Mouse (Mus musculus): ENCODE measurements at regions not wholly inside any gene's neighbourhood (a gene's known extent, or its start where the extent isn't known, plus 50 kb on each side); places are given as distances from the start of the nearest gene placed in this dataset.

- TF ChIP-seq GATA1 (IDR thresholded peaks at IDR 0.05; ENCODE audit: borderline replicate concordance, low read length), result no peak
- no peak for TF ChIP-seq FLI1 (IDR thresholded peaks at IDR 0.05; ENCODE audit: low read length)
Measured at GRCm38 (mm10) chr14:8948751-8949150, 282.7 kb upstream of the 4930452B06Rik start.
